Mouse (Mus musculus): ENCODE measurements around the gene Spata6.

GRCm38 (mm10) chr4:111704126-111704525, 15.7 kb upstream of the Spata6 start:
- TF ChIP-seq POLR2A (IDR thresholded peaks at IDR 0.05; ENCODE audit: control insufficient read depth, low read depth, low read length) (no peak), CTCF (IDR thresholded peaks at IDR 0.05; ENCODE audit: control insufficient read depth, insufficient read depth, insufficient replicate concordance, low read depth, low read length) (no peak)

All from testis, adult 2 months (tissue).